Mouse (Mus musculus) heart, postnatal 0 days (tissue): ENCODE measurements around the gene Pitpnb.

ENCODE experiments used
- CTCF ChIP-seq: IDR thresholded peaks from 2 replicates; pipeline ENCODE4 v1.5.1; 2016; ENCODE audit warnings: antibody characterized with exemption, control low read depth, low read depth
- EP300 ChIP-seq: IDR thresholded peaks from 2 replicates; pipeline ENCODE4 v1.6.1; 2016; ENCODE audit warnings: antibody characterized with exemption, low read depth

DNA sequence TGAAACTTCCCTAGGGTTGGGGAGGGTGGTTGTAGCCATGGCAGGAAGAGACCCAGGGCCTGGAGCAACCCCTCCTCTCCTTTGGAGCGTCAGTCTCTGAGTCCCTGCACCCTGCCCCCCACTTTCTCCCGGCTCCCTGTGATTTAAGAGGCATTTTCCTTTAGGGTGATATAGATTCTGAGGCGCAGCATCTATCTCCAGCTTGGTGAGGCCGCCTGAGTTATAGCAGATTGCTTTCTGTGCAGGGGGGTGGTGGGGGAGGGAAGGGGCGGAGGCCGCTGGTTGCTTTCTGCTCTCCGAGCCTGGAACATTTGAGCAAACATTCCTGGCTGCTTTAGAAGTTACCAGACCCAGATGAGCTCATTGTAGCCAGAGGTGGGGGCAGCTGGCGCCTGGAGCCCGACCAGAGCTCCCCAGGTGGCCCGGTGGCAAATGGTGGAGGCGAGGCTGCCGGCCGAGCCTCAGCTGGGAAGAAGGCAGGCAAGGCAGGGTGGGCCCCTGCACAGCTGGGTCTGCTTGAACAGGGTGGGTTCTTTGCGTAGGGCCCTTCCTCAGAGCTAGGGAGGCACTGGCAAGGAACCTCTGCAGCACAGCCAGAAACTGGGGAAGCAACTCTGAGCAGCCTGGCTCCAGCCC is 78.0 kb downstream of the Pitpnb start:
- TF ChIP-seq CTCF (no peak), EP300 (no peak)
